Mouse (Mus musculus): ENCODE results near the gene Ttc3. TPM values are rescaled to one million over a fixed set of nuclear protein-coding genes. Genes with fewer than 3 reads are reported as not detected.

The Ttc3 gene
- polyA plus RNA-seq, 1 experiment from 2014 or later: 25.0 TPM

DNA sequence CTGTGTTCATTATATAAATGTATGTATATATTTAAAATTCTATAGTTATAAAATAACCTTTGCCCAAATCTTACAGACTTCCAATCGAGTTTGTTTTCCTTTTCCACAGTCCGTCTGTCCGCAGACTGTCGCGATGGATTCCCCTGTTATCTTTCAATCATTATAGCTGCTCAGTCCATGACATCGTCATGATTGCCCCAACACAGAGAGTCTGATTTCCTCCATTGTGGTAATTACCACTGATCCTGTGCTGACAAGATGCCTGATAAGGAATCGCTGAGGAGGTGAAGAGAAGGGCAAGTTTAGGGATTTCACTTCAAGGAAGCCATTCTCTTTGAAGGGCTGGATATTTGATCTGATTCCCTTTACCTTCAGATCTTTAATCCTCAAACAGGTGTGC, 14.4 kb upstream of the Ttc3 start:
- no peaks in the 10 kb centered on the region for H3K4me1 ChIP-seq (ENCODE audit: control insufficient read depth, low read depth, low read length)
- no peak for ATAC-seq (ENCODE audit: low read depth)
- 26% methylated on average over 7 of the region's 7 CpGs for WGBS (ENCODE audit: insufficient replicate concordance)

DNA sequence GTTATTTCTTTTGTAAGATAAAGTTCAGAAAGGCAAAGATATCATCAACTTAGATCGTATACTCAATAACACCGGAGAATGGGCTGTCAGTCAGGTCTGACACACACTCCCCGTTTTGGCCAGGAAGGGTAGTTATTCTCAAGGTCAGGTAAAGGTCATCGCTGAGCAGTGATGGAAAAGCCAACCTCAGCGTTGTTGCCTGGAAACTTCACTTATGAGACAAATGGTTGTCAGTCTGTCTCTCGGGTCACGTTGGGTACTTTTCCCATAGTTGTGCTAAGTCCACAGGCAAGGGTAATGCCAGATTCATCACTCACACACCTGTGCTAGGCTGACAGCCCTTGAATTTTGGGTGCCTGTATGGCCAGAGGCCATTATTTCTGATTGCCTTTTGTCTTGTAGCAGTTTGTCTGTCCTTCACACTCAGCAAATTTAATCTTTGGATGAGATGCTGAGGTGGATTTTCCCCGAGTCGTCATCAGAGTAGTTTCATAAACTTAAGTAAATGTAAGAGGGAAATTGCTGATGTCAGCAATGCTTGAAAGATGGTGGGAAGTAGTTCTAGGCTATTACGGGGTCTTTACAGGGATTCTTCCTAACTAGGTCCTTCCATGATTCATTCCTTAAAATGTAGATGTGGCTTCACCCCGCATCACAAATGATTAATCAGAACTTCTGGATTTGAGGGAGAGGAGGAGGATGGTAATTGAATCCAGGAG, 13.5 kb upstream of the Ttc3 start:
- WGBS (ENCODE audit: insufficient replicate concordance): 59% methylated on average over 11 of the region's 11 CpGs
- no peak overlapping the region for H3K4me3 ChIP-seq (ENCODE audit: low read depth, low read length)
- no peaks in the 10 kb centered on the region for H3K4me1 ChIP-seq (ENCODE audit: control insufficient read depth, low read depth, low read length)
- H3K9ac ChIP-seq (ENCODE audit: low read depth, low read length): no peak overlapping the region
- H3K27me3 ChIP-seq (ENCODE audit: control insufficient read depth, insufficient read depth, low read depth, low read length): no peaks in the 10 kb centered on the region
- no peak for ATAC-seq (ENCODE audit: low read depth)
- no peak overlapping the region for H3K4me2 ChIP-seq (ENCODE audit: low read depth, low read length)
- no peaks in the 10 kb centered on the region for H3K9me3 ChIP-seq (replicated peaks; ENCODE audit: control insufficient read depth, low read length)
- no peaks in the 10 kb centered on the region for H3K36me3 ChIP-seq (ENCODE audit: control insufficient read depth, insufficient read depth)
- H3K27ac ChIP-seq (ENCODE audit: low read length): no peak overlapping the region

More for the DNA sequence above, 14.4 kb upstream of the Ttc3 start:
- Histone ChIP-seq H3K4me3 (ENCODE audit: low read depth, low read length) (no peak overlapping the region), H3K27me3 (ENCODE audit: control insufficient read depth, insufficient read depth, low read depth, low read length) (no peaks in the 10 kb centered on the region), H3K36me3 (ENCODE audit: control insufficient read depth, insufficient read depth) (no peaks in the 10 kb centered on the region), H3K4me2 (ENCODE audit: low read depth, low read length) (no peak overlapping the region), H3K9me3 (replicated peaks; ENCODE audit: control insufficient read depth, low read length) (no peaks in the 10 kb centered on the region), H3K27ac (ENCODE audit: low read length) (no peak overlapping the region), H3K9ac (ENCODE audit: low read depth, low read length) (no peak overlapping the region)

DNA sequence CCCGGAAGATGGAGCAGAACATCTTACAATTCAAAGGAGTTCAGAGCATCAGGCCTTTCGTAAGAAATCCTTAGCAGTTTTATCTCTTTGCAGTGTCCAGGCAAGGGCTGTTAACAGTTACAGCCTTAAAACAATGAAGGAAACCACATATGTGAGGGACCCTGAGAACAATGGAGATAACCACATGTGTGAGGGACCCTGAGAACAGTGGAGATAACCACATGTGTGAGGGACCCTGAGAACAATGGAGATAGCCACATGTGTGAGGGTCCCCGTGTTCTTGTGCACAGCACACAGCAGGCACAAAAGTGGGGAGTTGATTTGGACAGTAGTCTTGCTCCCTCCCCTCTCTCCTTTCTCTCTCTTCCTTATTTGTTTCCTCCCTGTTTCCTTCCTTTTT, 12.3 kb upstream of the Ttc3 start:
- peak; percentile 73 for ATAC-seq (ENCODE audit: low read depth)
- Histone ChIP-seq H3K4me2 (ENCODE audit: low read depth, low read length) (no peak overlapping the region), H3K4me1 (ENCODE audit: control insufficient read depth, low read depth, low read length) (peaks cover 3% of the 10 kb centered on the region)

DNA sequence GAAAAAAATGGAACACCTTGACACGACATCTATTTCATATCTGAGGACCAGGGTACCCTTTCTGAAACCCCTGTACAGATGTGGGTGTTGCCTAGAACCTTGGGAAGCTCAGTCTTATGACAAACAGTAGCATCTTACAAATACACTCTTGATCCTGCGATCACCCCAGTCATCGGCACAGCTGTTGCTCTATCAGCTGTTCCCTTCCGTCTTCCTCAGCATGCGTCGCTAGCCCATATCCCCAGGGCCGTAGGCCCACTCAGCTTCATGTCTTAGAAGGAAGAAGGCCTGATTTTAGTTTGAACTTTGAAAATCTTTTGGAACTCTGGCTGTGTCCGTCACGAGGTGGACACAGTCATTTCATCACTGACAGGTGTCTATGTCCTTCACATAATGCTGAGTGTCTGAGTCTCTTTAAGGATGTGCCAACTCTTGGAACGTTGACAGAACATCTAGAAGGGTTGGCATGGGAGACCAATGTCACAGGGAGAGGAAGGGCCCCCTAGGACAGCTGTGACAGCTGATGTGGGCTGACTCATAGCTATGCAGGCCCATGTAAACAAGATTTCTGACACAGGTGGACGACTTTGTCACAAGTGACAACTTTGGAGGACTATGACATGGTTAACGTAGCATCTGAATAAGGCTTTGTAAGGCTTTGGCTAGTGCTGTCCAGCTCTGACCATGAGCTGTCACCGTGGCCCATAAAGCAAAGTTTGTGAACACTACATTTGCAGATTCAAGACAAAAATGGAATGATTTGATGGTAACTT, 9.7 kb upstream of the Ttc3 start:
- Histone ChIP-seq H3K4me1 (ENCODE audit: control insufficient read depth, low read depth, low read length) (peaks cover 3% of the 10 kb centered on the region), H3K9ac (ENCODE audit: low read depth, low read length) (no peak overlapping the region), H3K9me3 (replicated peaks; ENCODE audit: control insufficient read depth, low read length) (no peaks in the 10 kb centered on the region), H3K4me2 (ENCODE audit: low read depth, low read length) (no peak overlapping the region), H3K27me3 (ENCODE audit: control insufficient read depth, insufficient read depth, low read depth, low read length) (no peaks in the 10 kb centered on the region), H3K27ac (ENCODE audit: low read length) (no peak overlapping the region), H3K36me3 (ENCODE audit: control insufficient read depth, insufficient read depth) (no peaks in the 10 kb centered on the region), H3K4me3 (ENCODE audit: low read depth, low read length) (no peak overlapping the region)
- ATAC-seq (ENCODE audit: low read depth): no peak
- WGBS (ENCODE audit: insufficient replicate concordance): 71% methylated on average over 13 of the region's 13 CpGs

More for the DNA sequence above, 12.3 kb upstream of the Ttc3 start:
- 23% methylated on average over 3 of the region's 3 CpGs for WGBS (ENCODE audit: insufficient replicate concordance)
- no peak overlapping the region for H3K4me3 ChIP-seq (ENCODE audit: low read depth, low read length)
- no peak overlapping the region for H3K27ac ChIP-seq (ENCODE audit: low read length)
- no peak overlapping the region for H3K9ac ChIP-seq (ENCODE audit: low read depth, low read length)
- H3K27me3 ChIP-seq (ENCODE audit: control insufficient read depth, insufficient read depth, low read depth, low read length): no peaks in the 10 kb centered on the region
- H3K36me3 ChIP-seq (ENCODE audit: control insufficient read depth, insufficient read depth): no peaks in the 10 kb centered on the region
- no peaks in the 10 kb centered on the region for H3K9me3 ChIP-seq (replicated peaks; ENCODE audit: control insufficient read depth, low read length)

DNA sequence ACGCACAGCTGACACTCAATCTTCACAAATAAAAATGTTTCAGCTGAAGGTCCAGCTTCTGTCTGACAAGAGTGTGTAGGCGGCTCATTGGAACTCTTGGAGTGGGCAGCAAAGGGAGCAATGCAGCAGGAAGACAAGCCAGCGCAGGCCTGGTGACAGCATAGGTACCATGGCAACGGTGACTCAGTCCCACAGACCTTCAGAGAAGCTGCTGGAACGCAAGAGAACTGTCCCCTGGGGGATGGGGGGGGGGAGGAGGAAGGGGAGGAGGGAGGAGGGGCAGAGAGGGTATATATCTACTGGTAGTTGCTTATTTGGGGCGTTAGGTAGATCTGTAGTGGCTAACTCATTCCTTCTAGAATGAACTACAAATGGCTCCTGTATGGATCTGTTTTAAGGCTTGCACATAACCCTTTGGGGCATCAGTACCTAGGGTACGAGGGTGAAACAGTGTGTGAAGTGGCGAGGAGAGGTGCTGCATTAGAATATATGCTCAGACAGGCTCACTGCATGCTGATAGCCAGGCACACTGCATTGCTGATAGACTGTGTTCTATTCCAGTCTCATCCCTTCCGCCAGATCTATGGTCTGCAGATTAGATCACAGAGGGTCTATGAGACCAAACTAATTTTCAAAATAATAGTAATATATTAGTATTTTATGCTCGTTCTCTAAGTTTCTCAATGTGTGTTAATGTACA, 8.1 kb upstream of the Ttc3 start:
- H3K4me1 ChIP-seq (ENCODE audit: control insufficient read depth, low read depth, low read length): peaks cover 3% of the 10 kb centered on the region
- H3K27ac ChIP-seq (ENCODE audit: low read length): no peak overlapping the region
- H3K9ac ChIP-seq (ENCODE audit: low read depth, low read length): no peak overlapping the region
- H3K27me3 ChIP-seq (ENCODE audit: control insufficient read depth, insufficient read depth, low read depth, low read length): no peaks in the 10 kb centered on the region
- no peak overlapping the region for H3K4me3 ChIP-seq (ENCODE audit: low read depth, low read length)
- 0 out of 2 replicates have a peak, but pooled peaks have one; percentile 24 for ATAC-seq (ENCODE audit: low read depth)
- H3K36me3 ChIP-seq (ENCODE audit: control insufficient read depth, insufficient read depth): no peaks in the 10 kb centered on the region
- 40% methylated on average over 10 of the region's 10 CpGs for WGBS (ENCODE audit: insufficient replicate concordance)
- no peak overlapping the region for H3K4me2 ChIP-seq (ENCODE audit: low read depth, low read length)
- no peaks in the 10 kb centered on the region for H3K9me3 ChIP-seq (replicated peaks; ENCODE audit: control insufficient read depth, low read length)

DNA sequence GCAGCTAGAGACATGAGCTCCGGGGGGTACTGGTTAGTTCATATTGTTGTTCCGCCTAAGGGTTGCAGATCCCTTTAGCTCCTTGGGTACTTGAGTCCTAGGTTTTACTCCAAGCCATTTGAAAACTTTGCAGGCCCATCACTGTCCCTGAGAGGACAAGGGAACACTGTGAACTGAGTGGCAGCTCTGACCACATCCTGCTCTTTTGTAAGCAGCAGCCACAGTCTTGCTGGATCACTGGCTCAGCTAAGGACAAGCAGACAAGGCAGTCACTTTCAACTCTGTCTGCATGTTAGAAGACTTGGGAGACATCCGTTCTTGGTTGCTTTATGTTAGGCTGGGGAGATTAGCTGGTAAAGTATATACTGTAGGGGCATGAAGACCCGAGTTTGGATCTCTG, 6.6 kb upstream of the Ttc3 start:
- no peak overlapping the region for H3K4me2 ChIP-seq (ENCODE audit: low read depth, low read length)
- no peak overlapping the region for H3K9ac ChIP-seq (ENCODE audit: low read depth, low read length)
- H3K27me3 ChIP-seq (ENCODE audit: control insufficient read depth, insufficient read depth, low read depth, low read length): no peaks in the 10 kb centered on the region
- no peak overlapping the region for H3K27ac ChIP-seq (ENCODE audit: low read length)
- H3K4me1 ChIP-seq (ENCODE audit: control insufficient read depth, low read depth, low read length): peaks cover 3% of the 10 kb centered on the region
- no peak for ATAC-seq (ENCODE audit: low read depth)
- H3K9me3 ChIP-seq (replicated peaks; ENCODE audit: control insufficient read depth, low read length): no peaks in the 10 kb centered on the region
- H3K4me3 ChIP-seq (ENCODE audit: low read depth, low read length): no peak overlapping the region
- no peaks in the 10 kb centered on the region for H3K36me3 ChIP-seq (ENCODE audit: control insufficient read depth, insufficient read depth)
- 57% methylated on average over 4 of the region's 4 CpGs for WGBS (ENCODE audit: insufficient replicate concordance)

DNA sequence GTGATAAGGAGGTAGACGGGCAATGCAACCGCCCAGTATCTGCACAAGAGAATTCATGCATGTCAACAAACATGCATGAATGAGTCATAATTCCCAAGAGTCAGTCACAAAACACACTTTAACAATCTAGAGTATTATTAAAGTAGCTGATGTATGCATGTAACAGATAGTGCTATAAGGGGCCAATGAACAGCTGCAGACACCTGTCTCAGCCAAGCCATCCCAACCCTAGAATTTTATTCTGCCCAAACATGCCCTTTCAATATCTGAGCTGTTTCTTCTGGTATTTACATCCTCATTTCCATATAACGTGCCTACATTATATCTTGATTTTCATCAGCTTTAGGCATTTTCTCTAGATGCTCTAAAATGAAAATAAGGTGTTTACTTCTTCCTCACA, 5.0 kb upstream of the Ttc3 start:
- no peak overlapping the region for H3K4me3 ChIP-seq (ENCODE audit: low read depth, low read length)
- peaks cover 9% of the 10 kb centered on the region for H3K4me1 ChIP-seq (ENCODE audit: control insufficient read depth, low read depth, low read length)
- no peaks in the 10 kb centered on the region for H3K27me3 ChIP-seq (ENCODE audit: control insufficient read depth, insufficient read depth, low read depth, low read length)
- no peaks in the 10 kb centered on the region for H3K9me3 ChIP-seq (replicated peaks; ENCODE audit: control insufficient read depth, low read length)
- ATAC-seq (ENCODE audit: low read depth): no peak
- no peaks in the 10 kb centered on the region for H3K36me3 ChIP-seq (ENCODE audit: control insufficient read depth, insufficient read depth)
- H3K4me2 ChIP-seq (ENCODE audit: low read depth, low read length): no peak overlapping the region
- H3K27ac ChIP-seq (ENCODE audit: low read length): no peak overlapping the region
- 72% methylated on average over 3 of the region's 3 CpGs for WGBS (ENCODE audit: insufficient replicate concordance)
- no peak overlapping the region for H3K9ac ChIP-seq (ENCODE audit: low read depth, low read length)

DNA sequence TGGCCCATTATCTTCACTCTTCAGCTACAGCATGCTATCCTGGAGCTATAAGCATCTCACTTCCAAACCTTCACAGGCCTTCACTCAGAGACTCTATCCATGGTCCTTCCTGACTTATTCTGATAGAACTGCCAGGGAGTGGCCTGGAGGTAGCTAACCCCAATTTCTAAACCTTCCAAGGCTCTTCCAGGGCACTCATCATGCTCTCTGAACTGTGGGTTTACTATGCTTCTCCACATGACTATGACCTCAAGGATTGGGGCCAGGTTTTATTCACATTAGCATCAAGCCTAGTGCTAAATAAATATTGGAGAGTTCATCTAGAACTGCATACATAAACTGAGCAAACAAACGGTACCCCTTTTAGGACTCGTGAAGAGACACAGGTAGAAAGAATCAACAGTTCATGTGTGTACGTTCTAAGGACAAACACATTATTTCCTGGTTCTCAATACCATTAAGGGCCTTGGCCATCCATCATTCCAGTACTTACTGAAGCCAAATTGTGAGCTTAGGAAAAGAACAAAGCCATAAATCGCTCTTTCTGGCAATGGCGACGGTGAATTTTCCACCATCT, 734 bp upstream of the Ttc3 start:
- Histone ChIP-seq H3K27me3 (ENCODE audit: control insufficient read depth, insufficient read depth, low read depth, low read length) (no peaks in the 10 kb centered on the region), H3K36me3 (ENCODE audit: control insufficient read depth, insufficient read depth) (no peaks in the 10 kb centered on the region), H3K27ac (ENCODE audit: low read length) (peak overlapping the region; percentile 85), H3K4me2 (ENCODE audit: low read depth, low read length) (peak overlapping the region; percentile 97), H3K4me3 (ENCODE audit: low read depth, low read length) (peak overlapping the region; percentile 84), H3K9ac (ENCODE audit: low read depth, low read length) (peak overlapping the region; percentile 79), H3K4me1 (ENCODE audit: control insufficient read depth, low read depth, low read length) (peaks cover 11% of the 10 kb centered on the region), H3K9me3 (replicated peaks; ENCODE audit: control insufficient read depth, low read length) (no peaks in the 10 kb centered on the region)
- ATAC-seq (ENCODE audit: low read depth): no peak
- 6% methylated on average over 6 of the region's 6 CpGs for WGBS (ENCODE audit: insufficient replicate concordance)

Measured in liver, embryonic 16.5 days (tissue).